Mouse (Mus musculus) naive thymus-derived CD4-positive, alpha-beta T cell, adult 2 months (primary cell): ENCODE measurements around the gene Cdc42se2.

Experiments used
- DNase-seq: peaks from one replicate; pipeline ENCODE4 v3.0.0-alpha.2; 2011; ENCODE audit warnings: low read depth

Cdc42se2 gene

DNA sequence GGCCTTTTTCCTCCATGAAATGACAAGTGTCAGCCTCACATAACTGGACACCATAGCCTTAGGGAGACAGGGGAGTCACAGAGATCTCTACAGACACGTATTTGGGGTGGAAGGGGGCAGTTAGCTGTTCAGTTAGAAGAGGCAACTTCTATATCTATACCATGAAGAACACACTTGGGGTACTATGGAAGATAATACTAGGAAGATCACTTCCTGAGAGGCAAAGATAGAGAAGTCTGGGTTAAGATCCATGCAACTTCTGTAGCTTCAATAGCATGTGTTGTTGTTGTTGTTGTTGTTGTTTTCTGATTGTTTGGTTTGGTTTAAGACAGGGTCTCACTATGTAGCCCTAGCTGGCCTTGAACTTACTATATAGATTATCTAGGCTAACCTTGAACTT, 5.7 kb upstream of the Cdc42se2 start:
- no peak for DNase-seq

DNA sequence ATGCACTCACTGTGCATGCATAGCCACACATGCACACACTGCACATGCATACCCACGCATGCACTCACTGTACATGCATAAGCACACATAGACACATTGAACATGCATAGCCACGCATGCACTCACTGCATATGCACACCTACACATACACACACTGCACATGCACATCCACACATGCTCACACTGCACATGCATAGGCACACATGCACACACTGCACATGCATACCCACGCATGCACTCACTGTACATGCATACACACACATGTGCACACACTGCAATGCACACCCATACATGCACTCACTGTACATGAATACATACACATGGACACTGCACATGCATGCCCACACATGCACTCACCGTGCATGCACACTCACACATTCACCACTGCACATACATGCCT, 4.0 kb upstream of the Cdc42se2 start:
- no peak for DNase-seq

DNA sequence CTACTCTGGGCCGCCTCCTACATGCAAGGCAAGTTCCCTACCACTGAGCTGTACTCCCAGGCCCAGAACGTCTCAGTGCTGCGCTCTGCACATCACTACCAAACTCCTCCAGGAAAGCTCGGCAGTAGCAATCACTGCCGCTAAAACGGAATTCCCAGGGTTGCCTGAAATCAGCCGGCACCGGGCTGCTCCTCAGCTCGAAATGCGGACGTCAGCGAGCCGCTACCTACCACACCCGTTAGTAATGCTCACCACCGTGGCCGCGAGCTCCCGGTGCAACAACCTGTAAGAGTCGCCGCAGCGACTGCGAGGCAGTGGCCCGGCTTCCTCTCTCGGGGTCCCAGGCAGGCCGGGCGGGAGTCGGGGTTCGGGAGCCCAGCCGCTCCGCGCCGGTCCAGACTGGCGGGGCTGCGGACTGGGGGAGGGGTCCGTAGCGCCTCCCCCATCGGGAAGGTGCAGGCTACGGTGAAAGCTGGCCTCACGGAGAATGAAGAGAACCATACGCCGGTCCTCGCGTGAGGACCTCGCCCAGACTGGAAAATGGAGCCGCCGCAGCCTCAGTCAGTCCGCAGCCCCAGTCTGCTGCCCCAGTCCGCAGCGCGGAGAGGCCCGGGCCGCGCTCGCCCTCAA, 502 bp downstream of the Cdc42se2 start:
- peak; percentile 71 for DNase-seq

DNA sequence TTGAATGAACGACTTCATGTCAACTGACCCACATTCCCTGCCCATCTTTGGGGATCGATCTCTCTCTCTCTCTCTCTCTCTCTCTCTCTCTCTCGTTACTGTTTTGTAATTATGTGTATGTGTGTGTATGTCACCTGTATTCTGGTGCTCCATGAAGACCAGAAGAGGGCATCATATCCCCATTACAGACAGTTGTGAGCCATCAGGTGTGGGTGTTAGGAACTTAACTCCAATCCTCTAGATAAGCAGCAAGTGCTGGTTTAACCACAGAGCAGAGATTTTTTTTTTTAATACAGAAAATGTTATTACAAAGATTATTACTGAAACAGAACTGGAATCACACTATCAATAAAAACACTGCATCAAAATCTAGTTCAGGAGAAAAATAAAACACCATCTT, 1.9 kb downstream of the Cdc42se2 start:
- no peak for DNase-seq

DNA sequence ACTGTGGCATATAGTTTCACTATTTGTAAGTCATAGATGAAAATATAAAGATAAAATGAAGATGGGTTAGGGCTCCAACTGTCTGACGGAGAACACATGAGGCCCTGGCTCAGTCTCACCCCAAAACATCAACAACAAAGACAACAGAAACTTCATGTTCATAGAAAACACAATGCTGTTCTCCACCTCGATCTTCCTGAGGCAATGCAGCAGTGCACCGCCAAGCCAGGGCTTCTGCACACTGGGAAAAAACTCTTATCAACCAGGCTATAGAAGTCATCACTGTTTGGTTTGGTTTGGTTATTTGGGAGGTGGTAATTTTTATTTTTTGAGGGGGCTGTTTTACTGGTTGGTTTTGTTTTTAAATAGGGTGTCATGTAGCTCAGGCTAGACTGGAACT, 3.0 kb downstream of the Cdc42se2 start:
- DNase-seq = no peak

DNA sequence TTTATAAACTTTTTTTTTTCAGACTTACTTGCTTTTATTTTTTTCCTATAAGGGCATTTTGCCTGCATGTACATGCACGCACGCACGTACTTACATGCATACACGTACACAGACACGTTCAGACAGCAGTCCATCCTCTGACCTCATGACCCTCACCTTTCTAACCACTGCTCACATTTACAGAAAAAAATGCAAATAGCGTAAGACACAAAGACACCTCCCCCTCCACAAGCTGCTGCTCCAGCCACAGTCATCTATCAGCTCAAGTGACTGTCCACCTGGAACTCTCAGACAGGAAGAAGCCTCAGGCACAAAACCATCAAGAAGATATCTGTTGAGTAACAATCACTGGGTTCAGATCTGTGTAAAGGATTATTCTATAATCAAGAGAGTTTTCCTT, 5.2 kb downstream of the Cdc42se2 start:
- no peak for DNase-seq

DNA sequence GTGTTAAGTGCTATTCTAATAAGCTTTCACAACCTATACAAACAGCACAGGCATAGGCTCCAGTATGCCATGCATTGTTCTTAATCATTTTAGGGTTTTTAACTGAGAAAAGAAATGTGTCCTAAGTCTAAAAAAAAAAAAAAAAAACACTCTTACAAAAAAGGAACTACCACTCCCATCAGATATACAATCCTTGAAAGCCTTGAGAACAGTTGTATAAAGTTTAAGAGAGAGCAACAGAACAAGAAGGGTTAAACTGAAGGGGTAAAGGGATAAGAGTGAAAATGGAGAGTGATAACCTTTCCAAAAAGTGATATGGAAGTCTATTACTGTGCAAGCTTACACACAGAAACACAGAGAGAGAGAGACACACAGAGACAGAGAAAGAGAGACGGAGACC, 7.5 kb downstream of the Cdc42se2 start:
- no peak for DNase-seq

DNA sequence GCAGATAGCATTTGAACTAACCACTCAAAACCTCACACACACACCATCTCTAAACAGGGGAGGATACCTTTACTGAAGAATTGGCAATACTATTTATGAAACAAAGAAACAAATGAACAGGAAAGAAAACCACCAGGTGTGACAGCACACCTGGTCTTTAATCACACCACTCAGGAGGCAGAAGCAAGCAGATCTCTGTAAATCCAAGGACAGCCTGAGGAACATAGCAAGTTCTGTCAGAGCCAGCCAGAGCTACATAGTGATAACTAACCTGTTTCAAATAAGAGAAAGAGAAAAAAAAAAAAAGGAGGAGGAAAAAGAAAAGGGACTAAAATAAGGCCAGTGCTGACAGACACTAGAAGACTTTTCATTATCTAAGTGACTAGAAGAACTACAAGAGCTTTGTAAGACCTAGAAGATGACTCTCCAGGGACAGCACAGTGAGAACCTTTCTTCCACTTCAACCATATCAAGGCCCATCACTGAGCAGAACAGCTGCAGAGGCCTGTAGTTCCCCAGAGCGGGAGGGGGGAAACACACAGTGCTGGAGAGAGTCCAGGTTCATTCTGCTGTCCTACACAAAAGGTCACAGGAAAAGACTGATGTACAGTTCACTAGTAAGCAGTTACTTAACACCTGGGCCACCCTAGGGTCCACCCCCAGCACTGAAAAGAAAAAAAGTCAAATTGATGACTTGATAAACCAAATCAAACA, 9.2 kb downstream of the Cdc42se2 start:
- DNase-seq = peak; percentile 37

DNA sequence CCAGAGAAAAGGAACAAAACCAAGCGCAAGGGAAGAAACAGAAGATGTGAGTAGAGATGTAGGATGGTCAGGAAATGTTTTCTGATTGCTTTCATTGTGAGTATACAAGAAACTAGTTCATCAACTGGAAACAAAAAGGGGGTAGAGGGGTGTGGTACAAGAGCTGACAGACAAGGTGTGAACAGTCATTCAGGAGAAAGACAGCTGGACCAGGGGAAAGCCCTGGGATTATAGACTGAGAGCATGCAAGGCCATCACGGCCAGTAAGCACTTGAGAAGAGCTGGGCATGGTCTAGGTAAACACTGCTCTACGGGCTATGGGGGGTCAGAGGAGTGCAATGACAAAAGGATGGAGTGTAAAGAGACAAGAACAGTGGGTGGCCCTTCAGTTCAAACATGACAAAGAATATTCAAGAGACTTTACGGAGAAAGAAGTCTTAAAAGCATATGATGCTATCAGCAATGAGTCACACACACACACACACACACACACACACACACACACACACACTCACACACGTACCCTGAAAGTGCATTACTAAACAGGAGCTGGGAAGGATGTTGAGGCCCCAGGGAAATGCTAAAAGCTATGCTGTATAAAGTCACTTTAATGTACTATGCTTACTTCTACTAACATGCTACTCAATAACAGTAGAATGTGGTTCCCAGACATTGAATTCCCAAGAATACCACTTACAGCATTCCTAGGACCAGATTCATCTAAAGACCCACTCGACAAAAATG, 9.9 kb downstream of the Cdc42se2 start:
- DNase-seq = peak; percentile 51

DNA sequence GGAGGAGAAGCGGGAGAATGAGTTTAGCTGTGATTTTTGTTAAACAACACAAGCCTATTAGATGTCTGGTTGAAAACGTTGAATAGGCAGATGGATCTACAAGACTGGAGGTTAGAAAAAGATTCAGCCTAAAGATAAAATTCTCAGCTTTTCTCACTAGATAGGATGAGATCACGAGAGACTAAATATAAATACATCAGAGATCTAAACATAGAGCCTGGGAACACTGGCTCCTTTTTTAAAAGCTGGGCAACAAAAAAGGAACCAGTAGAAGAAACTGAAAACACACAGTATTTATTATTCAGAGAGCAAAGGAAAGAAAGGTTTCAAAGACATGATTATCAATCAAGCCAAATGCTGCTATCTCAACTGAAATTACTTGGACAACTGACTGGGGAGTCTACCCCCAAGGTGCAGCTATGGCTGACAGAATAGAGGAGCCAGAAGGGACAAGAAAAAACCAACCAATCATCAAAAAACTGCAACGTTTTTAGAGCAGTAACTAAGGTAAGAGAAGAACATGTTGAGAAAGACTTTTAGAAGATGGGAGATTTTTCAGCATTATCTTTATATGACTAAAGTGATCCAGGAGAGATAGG, 10.6 kb downstream of the Cdc42se2 start:
- no peak for DNase-seq

DNA sequence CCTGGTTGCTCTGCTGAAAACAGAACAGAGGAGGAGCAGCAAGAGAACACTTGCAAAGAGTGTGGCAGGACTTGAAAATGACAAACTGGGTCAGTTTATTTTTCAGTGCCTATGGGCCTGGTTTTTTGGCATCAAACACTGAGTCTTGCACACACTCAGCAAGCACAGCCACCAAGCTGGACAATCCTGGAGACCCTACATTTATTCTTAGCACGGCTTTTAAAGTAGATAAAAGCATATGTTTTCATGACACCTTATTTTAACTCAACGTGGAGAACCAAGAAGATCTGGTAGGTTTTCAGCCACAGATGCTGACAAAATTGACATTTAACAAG, 11.1 kb downstream of the Cdc42se2 start:
- DNase-seq = no peak

DNA sequence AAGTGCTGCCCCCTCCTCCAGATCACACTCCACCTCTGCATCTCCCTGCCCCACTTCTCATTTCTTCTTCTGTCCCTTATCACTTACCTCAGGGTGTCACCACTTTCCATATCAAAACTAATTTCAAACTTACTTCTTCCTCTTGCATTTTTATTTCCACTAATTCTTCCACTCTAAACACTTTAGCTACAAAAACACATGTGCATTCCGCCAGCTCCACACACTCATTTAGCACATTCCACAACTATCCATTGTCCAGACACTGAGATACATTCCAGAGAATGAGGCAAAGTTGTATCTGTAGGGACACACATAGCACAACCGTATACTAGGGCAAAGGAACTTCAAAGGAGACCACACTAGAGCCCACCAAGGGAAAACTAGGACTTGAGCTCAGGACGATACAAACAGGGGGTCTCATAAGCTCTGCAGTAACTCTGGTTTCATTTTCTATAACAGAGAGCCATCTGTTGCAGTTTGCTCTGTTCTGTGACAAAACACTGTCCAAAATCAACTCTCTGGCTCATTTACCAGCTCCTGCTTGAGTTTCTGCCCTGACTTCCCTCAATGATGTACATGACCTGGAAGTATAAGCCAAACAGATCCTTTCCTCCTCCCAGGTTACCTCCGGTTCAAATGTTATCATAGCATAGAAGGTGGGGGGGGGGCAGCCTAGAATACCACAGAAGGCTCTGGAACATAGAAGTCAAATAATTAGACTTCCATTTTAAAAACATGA, 11.7 kb downstream of the Cdc42se2 start:
- DNase-seq = peak; percentile 38

DNA sequence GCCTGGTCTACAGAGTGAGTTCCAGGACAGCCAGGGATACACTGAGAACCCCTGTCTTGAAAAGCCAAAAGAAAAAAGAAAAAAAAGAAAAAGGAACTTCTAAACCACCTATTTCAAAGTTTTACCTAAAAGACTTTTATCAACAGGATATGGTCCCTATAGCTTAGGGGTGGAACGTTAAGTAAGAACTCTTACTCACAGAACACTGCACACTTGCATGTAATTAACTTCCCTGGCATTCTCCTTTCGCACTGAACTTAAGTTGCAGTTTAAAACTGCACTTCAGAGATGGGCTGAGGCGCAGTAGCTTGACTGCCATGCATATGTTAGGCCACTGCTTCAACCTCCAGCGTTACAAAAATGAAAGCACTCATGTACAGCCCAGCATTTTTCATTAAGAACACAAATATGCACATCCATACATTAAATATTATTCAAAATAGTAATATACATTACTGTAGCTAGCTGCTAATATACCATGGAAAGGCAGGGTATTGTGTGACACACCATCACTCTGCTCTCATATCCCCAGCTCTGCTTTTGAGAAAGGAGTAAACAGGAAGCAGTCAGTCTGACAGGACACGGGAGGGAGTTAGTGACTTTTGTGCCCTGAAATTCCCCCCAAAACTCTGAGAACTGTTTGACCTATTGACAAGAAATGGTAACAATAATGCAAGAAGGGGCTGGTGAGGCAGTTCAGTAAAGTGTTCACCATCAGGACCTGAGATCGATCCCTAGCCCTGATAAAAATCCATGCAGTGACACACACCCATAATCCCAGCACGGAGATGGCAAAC, 13.0 kb downstream of the Cdc42se2 start:
- DNase-seq = peak; percentile 65

DNA sequence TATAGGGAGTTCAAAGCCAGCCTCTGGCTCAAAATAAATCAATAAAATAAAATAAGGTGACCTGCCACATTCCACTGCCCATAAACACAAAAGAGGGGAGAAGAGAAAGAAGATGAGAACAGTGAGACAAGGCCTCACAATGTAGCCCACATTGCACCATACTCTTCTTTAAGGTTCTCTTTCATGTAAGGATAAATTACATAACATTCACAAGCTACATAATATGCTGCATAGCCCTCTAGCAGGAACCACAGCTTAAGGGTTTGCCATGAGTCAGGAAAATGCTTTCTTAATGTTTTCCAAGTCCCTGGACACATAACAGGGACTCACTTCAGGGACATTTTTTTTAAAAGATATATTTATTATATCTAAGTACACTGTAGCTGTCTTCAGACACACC, 15.9 kb downstream of the Cdc42se2 start:
- no peak for DNase-seq

DNA sequence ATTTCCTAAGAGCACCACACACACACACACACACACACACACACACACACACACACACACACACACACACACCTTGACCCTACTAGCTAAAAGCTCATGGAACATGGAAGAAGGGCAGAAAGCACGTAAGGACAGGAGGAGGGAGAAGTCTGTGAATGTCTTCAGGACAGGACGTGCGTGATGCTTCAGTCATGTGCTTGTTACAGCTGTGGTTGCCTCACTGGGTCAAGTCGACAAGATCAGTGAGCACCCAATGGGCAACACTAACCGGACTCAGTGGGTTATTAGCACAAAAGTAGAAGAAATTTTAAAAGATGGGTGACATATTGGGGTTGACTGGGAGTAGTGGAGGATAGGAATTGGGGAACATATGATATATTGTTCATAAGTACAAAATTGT, 17.6 kb downstream of the Cdc42se2 start:
- no peak for DNase-seq

DNA sequence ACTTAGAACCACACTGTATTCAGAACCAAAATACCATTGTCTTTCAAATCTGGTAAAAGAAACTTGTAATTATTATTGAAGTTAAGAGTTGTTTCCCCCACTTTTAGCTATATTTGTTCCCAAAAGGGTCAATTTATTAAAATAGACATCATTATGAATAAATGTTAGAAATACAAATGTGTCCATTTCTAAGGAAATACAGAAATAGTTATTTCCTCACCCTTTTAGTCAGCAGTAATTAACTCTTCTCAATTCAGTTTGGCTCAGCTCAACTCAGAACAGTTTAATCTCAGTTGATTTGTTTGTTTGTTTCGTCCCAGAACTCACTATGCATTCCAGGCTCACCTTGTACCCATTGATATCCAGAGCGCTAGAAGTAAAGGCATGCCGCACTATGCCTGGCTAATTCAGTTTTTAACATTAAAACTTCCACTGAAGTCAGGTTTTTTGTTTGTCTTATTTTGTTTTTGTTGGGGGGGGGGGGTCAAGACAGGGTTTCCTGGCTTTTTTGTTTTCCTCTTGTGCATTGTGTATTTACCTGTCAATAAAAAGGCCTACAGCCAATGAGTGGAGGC, 19.3 kb downstream of the Cdc42se2 start:
- DNase-seq = no peak

DNA sequence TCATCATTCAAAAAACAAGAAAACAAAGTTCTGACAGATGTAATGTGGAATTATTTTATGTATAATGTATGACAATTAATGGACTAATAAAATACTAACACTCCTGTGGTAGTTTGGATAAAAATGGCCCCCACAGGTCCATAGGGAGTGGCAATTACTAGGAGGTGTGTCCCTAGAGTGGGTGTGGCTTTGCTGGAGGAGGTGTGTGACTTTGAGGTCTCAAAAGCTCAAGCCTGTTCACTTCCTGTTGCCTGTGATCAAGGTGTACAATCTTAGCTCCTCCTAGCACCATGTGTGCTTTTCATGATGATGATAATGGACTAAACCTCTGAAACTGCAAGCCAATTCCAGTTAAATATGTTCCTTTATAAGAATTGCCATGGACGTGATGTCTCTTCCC, 22.7 kb downstream of the Cdc42se2 start:
- DNase-seq = peak; percentile 80

DNA sequence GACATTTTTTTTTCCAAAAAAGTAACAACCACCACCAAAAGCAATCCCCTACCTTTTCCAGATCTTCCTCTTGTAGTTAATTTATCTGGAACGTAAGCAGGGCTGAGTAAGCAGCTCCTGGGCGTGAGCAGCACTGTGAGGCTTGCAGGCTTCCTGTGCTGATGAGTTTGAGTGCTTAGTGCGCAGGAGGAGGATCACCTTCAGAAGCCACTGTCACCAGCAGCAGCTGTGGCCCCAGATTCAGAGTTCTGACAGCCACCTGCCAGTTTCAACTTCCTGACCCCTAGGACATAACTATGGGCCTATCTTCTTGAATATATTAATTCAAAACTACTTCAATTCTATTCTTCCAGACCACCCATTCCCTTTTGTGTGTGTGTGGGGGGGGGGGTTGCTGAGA, 23.4 kb downstream of the Cdc42se2 start:
- DNase-seq = peak; percentile 80

DNA sequence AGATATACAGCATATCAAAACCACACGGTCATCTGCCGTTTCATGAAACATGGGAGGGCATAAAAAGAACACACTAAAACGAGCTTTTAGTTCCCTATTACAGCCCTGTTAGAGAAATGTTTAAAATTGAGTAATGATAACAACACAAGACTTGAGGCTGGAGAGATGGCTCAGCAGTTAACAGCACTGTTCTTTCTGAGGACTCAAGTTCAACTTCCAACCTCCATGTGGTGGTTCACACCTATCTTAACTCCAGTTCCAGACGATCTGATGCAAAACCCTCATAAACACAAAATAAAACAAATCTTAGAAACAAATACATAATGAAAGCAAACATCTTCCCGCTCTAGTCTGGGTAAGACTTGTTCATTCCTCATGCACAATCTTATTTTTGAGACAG, 24.7 kb downstream of the Cdc42se2 start:
- DNase-seq = no peak

DNA sequence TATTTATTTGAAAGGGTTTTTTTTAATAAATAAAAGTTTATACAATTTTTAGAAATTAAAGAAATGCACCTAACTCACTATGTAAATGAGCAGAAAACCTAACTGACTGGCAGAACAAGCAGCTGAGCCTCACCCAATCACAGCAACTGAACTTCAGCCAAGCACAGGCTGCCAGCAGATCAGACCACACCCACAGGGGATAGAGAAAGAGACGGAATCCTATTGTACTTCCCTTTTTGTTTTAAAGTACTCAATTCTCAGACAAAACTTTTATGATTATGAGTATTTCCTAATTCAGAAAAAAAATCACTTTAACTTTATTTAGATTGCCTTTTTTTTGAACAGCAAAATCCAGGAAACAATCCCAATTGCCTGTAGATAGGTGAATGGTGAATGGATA, 29.5 kb downstream of the Cdc42se2 start:
- DNase-seq = peak; percentile 41

DNA sequence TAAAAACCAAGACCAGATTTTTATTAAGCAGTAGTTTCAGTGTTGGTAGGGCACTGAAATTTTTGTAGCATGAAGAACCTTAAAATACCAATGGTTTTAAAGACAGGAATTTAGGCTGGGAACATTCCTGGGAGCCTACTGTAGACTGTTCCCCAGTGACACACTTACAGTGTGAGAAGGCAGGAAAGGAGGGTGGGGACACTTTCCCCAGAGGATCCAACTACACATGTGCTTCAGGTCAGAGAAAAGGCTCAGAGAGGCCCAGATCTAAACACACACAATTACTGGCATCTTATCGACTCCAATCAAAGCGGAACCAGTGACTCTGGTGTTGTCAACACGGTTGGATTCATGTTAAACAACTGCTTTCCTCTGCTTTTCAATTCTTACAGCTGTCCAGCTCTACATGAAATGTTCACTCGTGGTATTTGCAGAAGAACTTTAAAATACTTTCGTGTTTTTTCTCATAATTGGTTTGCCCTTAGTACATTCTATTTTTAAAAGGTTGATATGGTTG, 32.3 kb downstream of the Cdc42se2 start:
- DNase-seq = no peak
